13 mouse cellular contexts compared by ENCODE assay signal in genomic region chr11:98283740-98284139, GRCm38 (mm10). TPM values are rescaled to one million over a fixed set of nuclear protein-coding genes. Genes with fewer than 3 reads are reported as not detected.
DNase-seq lines count a peak whose midpoint lies in the region; ATAC-seq lines count a peak whose summit lies in the region.
"Had no signal": no experiment of that assay in that cellular context is flagged by ENCODE, and none has a peak within 500 bp of the region (broad histone marks: within the 10 kb centered on the region; RNA-seq: fewer than 3 reads in every experiment).

No protein-coding gene starts in this region.

- no peak for ATAC-seq in embryonic facial prominence, embryonic 12.5 days (ENCODE audit: insufficient number of reproducible peaks, insufficient read depth, low FRiP score, low TSS enrichment)
- peak; percentile 76; the same call in 1 of the 2 replicates for ATAC-seq in forebrain, embryonic 12.5 days (ENCODE audit: low FRiP score)
- peak; percentile 48; the same call in 1 of the 2 replicates for ATAC-seq in midbrain, embryonic 14.5 days (ENCODE audit: low FRiP score, low TSS enrichment)
- ATAC-seq: activated CD4-positive, CD25-positive, alpha-beta regulatory T cell, adult 4 months had no signal

- WGBS in embryonic facial prominence, embryonic 12.5 days: 30% methylated on average over 9 of the region's 9 CpGs
- WGBS in forebrain, embryonic 12.5 days: 17% methylated on average over 9 of the region's 9 CpGs
- 21% methylated on average over 9 of the region's 9 CpGs for WGBS in midbrain, embryonic 14.5 days

- 0 out of 2 replicates have a peak overlapping the region, but pooled peaks have one; percentile 29 for H3K4me3 ChIP-seq in embryonic facial prominence, embryonic 12.5 days
- no peak overlapping the region for H3K4me3 ChIP-seq in forebrain, embryonic 12.5 days (replicated peaks)
- no peak overlapping the region for H3K4me3 ChIP-seq in midbrain, embryonic 14.5 days (replicated peaks; ENCODE audit: low read depth, low read length)

- H3K9ac ChIP-seq in embryonic facial prominence, embryonic 12.5 days: no peak overlapping the region
- no peak overlapping the region for H3K9ac ChIP-seq in forebrain, embryonic 12.5 days
- no peak overlapping the region for H3K9ac ChIP-seq in midbrain, embryonic 14.5 days (replicated peaks; ENCODE audit: low read length)

- H3K9me3 ChIP-seq in embryonic facial prominence, embryonic 12.5 days: no peaks in the 10 kb centered on the region
- no peaks in the 10 kb centered on the region for H3K9me3 ChIP-seq in forebrain, embryonic 12.5 days
- H3K9me3 ChIP-seq in midbrain, embryonic 14.5 days (ENCODE audit: control insufficient read depth, low read length): no peaks in the 10 kb centered on the region

- no peaks in the 10 kb centered on the region; the same call in 1 of the 2 replicates for H3K27me3 ChIP-seq in embryonic facial prominence, embryonic 12.5 days
- no peaks in the 10 kb centered on the region for H3K27me3 ChIP-seq in forebrain, embryonic 12.5 days
- H3K27me3 ChIP-seq in midbrain, embryonic 14.5 days (ENCODE audit: control insufficient read depth, insufficient read depth, low read length): no peaks in the 10 kb centered on the region

- H3K4me2 ChIP-seq in embryonic facial prominence, embryonic 12.5 days (replicated peaks): peak overlapping the region; percentile 48
- H3K4me2 ChIP-seq in forebrain, embryonic 12.5 days: peak overlapping the region; percentile 45
- H3K4me2 ChIP-seq in midbrain, embryonic 14.5 days (ENCODE audit: low read length): peak overlapping the region; percentile 49

- peaks cover 9% of the 10 kb centered on the region; the same call in 1 of the 2 replicates for H3K36me3 ChIP-seq in embryonic facial prominence, embryonic 12.5 days
- H3K36me3 ChIP-seq in forebrain, embryonic 12.5 days (replicated peaks): peaks cover 3% of the 10 kb centered on the region; the same call in 1 of the 2 replicates
- peaks cover 7% of the 10 kb centered on the region for H3K36me3 ChIP-seq in midbrain, embryonic 14.5 days (ENCODE audit: control insufficient read depth, insufficient read depth, low read length)

- intact Hi-C loops in gastrocnemius, postnatal 36 days (cut with DNase I): no loop called here

- no peak overlapping the region for H3K27ac ChIP-seq in embryonic facial prominence, embryonic 12.5 days
- H3K27ac ChIP-seq in forebrain, embryonic 12.5 days: peak overlapping the region; percentile 88
- peak overlapping the region; percentile 70 for H3K27ac ChIP-seq in midbrain, embryonic 14.5 days (replicated peaks; ENCODE audit: low read depth, low read length)
- H3K27ac ChIP-seq: macrophage had no signal

- peak; percentile 21 for DNase-seq in kidney, postnatal 14 days
- DNase-seq in kidney, postnatal 25 days: no peak
- peak; percentile 67 for DNase-seq in midbrain, embryonic 14.5 days
- no peak for DNase-seq in lung, postnatal 4 days
- no peak for DNase-seq in gastrocnemius, postnatal 36 days
- DNase-seq: kidney, adult 2 months had no signal

- 0 out of 2 replicates have a peak, but pooled peaks cover 8% of the 10 kb centered on the region for H3K4me1 ChIP-seq in embryonic facial prominence, embryonic 12.5 days
- peaks cover 34% of the 10 kb centered on the region for H3K4me1 ChIP-seq in forebrain, embryonic 12.5 days
- peaks cover 11% of the 10 kb centered on the region for H3K4me1 ChIP-seq in midbrain, embryonic 14.5 days (ENCODE audit: control insufficient read depth, insufficient read depth, low read length)

RNA-seq across cellular contexts. Expression of gene Neurod2, which starts 45.7 kb away (rescaled TPM):
- 0.27 and 0.61 TPM in 2 replicates for polyA plus RNA-seq in embryonic facial prominence, embryonic 12.5 days (2016; fragmentation: Nextera tagmentation; extraction: Ambion mirVana)
- polyA plus RNA-seq in forebrain, embryonic 12.5 days (2016; fragmentation: Nextera tagmentation; extraction: Ambion mirVana): 19.9 and 20.5 TPM in 2 replicates
- polyA plus RNA-seq in midbrain, embryonic 14.5 days (2014; fragmentation: Nextera tagmentation; extraction: Ambion mirVana): 10.9 and 12.7 TPM in 2 replicates
- not detected for total RNA-seq in gastrocnemius, postnatal 36 days (2021)
- total RNA-seq: ES-E14; neutrophil, adult 5-6 weeks had no signal
- polyA plus RNA-seq: activated CD4-positive, CD25-positive, alpha-beta regulatory T cell, adult 4 months; heart, embryonic 14.5 days; kidney, adult 2 months; macrophage had no signal

Comparison
In these comparisons a context has a peak if more than half of its experiments do, and no peak if none do; other contexts are left out.
1. DNase-seq: peak in kidney, postnatal 14 days (single experiment) and midbrain, embryonic 14.5 days (single experiment); none in kidney, postnatal 25 days (0 of 2), lung, postnatal 4 days (0 of 2) and gastrocnemius, postnatal 36 days (0 of 2).
2. Peak in every context shown above with its lines, with median percentiles within 50 percentile points of each other: H3K4me2 ChIP-seq.